ENCODE assay signal across 15 mouse cellular contexts in the genomic region with DNA sequence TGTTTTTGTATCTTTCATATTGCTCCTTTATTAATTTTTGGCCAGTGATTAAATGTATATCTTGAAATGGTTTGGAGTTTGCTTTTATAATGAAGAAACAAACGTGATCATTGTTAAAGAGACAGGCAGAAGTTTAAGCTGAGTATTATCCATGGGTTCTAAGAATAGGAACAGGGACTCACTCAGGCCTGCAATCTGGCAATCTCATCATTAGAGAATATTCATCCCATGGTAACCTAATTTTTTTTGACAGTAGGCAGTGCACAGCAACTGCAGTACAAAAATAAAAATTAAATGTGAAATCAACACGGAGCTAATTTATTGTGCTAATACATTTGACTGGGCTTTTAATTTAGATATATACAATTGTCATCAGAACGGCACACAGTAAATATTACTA.
"Had no signal": no experiment of that assay in that cellular context is flagged by ENCODE, and none has a peak within 500 bp of the region (broad histone marks: within the 10 kb centered on the region; RNA-seq: fewer than 3 reads in every experiment).

No protein-coding gene starts in this region.

- H3K9me3 ChIP-seq: limb, embryonic 12.5 days; midbrain, embryonic 13.5 days; neural tube, embryonic 15.5 days had no signal

- H3K27me3 ChIP-seq: limb, embryonic 12.5 days; midbrain, embryonic 13.5 days; neural tube, embryonic 15.5 days had no signal

- H3K9ac ChIP-seq: limb, embryonic 12.5 days; liver, embryonic 14.5 days; midbrain, embryonic 13.5 days; neural tube, embryonic 15.5 days had no signal

- ATAC-seq: intestine, postnatal 0 days; midbrain, embryonic 13.5 days had no signal

- H3K4me2 ChIP-seq: limb, embryonic 12.5 days; midbrain, embryonic 13.5 days; neural tube, embryonic 15.5 days had no signal

- H3K4me3 ChIP-seq: left cerebral cortex, adult 2 months; limb, embryonic 12.5 days; midbrain, embryonic 13.5 days; myocyte; neural tube, embryonic 15.5 days had no signal

- DNase-seq: kidney, adult 8-10 months; kidney, postnatal 36 days; liver; lung, adult 18-20 months; right cerebral cortex, adult 18-20 months; right cerebral cortex, postnatal 25 days; thymus, postnatal 36 days had no signal

- H3K36me3 ChIP-seq: limb, embryonic 12.5 days; midbrain, embryonic 13.5 days; neural tube, embryonic 15.5 days had no signal

- H3K4me1 ChIP-seq: limb, embryonic 12.5 days; midbrain, embryonic 13.5 days; neural tube, embryonic 15.5 days had no signal

- H3K27ac ChIP-seq: kidney, postnatal 0 days; left cerebral cortex, adult 2 months; limb, embryonic 12.5 days; liver, embryonic 14.5 days; midbrain, embryonic 13.5 days; neural tube, embryonic 15.5 days had no signal
